Mouse (Mus musculus) gonadal fat pad, adult 2 months (tissue): ENCODE results near the gene Ufd1. TPM values are rescaled to one million over a fixed set of nuclear protein-coding genes. Genes with fewer than 3 reads are reported as not detected.
"Not testable (repeated sequence)": the region's sequence is repeated elsewhere in the genome, so short reads cannot be mapped to it uniquely, and the experiment has no call there.

ENCODE experiments used
- DNase-seq: peaks from one replicate; pipeline ENCODE4 v3.0.0-alpha.2; 2012; ENCODE audit warnings: low read depth
- polyA plus RNA-seq: library from polyadenylated mRNA; depleted of rRNA; stranded (reverse); fragments of >200 nt; gene quantifications from 2 replicates; pipeline ENCODE4 v1.2.3, GENCODE M21; 2012

The Ufd1 gene
- polyA plus RNA-seq, 1 experiment = 55.1 TPM

DNA sequence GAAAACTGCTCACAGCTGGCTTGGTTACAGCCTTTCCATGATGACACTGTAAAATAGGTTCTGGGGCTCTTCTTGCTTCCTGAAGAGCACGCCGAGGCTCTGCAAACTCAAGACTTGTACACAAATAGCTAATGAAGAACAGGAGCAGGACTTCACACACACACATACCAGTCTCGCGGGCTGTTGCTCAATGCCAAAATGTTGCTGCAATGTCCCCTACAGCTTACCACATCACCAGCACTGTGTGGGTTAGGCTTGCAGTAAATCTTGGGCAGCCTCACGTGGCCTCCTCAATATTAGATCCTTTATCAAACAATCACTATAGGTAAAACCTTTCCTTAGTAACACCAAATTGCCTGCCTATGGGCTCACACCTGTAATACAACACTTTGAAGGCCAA lies 2.6 kb upstream of the Ufd1 start:
- DNase-seq = peak; percentile 83

DNA sequence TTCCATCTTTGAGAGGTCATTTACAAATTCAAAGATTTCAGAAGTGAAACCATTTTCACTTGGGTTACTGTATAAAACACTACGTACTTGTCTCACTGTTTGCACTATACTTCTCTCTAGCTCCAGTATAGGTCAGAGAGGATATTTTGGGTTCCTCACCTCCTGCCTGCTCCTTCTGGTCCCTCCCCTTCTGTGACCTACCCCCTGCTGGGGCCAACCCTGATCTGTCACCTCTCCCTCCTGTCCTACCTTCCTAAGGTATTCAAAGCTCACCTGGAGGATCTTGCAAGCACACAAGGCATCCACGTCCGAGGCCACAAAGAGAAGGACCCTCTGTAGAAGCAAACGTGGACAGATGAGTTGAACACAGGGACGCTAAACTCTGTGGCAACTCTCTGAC lies 547 bp upstream of the Ufd1 start:
- no peak for DNase-seq

DNA sequence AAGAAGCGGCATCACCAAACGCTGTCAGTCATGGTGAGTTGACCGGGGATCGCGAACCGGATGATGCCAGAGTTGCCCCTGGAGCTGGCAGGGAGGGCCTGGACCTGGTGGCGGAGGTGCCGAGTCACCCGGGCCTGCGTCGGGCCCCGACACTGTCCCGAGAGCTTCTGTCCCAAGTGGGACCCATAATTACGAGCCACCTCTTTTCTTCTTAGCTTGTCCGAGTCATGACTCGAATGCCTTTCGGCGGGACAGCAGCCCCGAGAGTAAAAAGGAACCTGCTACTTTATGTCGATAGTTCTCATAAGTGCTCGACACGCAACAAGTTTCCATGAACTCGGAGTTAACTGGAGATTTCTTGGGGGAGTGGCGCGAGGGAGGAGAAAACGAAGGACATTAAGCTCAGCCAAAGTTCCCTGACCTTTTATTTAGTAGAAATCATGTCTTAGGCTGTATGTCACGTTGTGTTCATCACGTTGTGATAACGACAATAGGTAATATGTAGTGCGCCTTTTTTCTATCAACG lies 869 bp downstream of the Ufd1 start:
- no peak for DNase-seq

DNA sequence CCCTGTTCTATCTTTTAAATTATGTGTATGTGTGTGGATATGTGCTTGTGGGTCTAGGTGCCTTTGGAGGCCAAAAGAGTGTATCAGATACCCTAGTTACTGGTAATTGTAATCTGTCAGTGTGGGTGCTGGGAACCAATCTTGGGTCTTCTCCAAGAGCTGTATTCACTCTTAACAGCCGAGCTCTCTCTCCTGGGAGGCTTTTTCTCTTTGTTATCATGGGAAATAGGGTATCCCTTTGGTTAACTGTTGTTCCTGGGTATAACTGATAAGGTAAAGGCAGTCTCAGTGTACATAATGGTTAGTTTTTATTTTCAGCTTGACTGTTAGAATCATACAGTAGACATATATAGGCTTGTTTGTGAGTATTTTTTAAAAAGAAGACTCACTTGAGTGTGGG lies 10.8 kb downstream of the Ufd1 start:
- no peak for DNase-seq

DNA sequence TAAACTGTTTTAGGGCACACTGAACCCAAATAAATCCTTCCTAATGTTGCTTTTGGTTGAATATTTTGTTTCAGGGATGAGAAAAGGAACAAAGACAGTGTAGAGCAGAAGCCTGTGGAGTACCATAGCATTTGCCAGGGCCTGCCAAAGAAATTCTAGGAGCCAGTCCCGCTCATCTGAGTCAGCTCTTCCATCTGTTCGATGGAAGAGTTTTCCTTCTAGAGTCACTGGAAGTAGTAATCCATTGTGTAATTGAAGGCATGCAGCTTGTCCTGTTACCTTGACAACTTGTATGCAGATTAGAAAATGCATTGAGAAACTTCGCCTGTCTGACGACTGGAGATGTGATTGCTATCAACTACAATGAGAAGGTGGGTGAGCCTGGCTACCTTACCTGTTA lies 11.3 kb downstream of the Ufd1 start:
- DNase-seq = no peak

DNA sequence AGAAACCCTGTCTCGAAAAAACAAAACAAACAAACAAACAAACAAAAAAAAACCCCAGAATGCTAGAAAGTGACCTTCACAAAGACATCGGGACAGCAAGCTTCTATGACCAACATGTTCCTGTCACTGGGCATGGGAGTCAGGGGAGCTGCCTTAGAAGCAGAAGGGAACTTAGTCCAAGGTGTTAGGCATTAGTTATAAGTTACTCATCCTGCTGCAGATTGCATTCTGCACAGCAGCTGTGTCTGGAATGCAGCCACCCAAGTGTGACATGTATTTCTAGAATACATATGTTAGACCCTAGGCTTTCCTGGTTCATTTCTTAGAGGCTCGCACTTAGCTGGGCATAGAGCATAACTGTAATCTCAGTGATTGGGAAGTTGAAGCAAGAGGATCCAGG lies 17.1 kb downstream of the Ufd1 start:
- no peak for DNase-seq

DNA sequence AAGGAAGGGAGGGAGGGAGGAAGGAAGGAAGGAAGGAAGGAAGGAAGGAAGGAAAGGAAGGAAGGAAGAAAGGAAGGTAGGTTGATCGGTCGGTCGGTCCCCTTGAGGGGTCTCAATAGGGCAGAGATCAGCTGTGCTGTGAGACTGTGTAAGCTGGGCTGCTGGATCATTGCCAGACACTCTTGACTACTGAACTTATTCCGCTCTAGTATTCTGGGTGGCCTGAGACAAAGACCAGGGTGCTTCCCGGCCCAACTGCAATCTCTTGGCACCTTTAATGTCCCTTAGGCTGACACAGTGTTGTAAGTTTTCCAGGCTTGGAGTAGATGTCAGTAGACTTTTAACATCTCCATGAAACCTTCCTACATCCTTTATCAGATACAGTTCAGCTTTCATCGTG lies 17.5 kb downstream of the Ufd1 start:
- no peak for DNase-seq

DNA sequence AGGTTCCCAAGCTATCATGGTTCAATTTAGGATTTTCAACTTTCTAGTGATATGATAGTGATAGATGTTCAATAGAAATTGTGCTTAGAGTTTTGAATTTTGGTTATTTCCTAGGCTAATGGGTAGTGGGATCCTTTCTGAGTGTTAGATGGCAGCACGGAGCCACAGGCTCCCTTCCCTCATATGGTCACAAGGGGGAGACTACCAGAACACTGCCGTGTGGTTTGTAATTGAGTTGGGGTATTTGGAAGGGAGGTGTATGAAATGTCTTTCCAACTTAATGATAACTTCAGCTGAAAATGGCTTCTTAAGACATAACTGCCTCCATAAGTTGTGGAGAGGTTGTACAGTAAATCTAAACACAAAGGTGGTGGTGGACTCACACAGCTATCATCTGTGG lies 21.9 kb downstream of the Ufd1 start:
- DNase-seq = no peak

DNA sequence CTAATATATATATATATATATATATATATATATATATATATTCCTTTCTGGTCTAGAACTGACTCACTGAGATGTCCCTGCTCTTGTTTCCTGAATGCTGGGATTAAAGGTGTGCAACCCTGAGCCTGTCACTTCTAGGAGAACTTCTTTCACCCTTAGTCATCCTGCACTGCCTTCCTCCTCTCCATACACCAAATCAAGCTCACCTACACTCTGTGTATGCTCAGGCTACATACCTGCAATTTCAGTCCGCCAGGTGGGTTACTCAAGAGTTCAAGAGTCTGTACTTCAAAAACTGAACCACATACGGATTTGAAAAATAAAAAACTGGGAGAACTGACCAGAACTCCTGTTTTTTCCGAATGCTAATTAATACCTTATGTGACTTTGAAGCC lies 24.5 kb downstream of the Ufd1 start:
- no peak for DNase-seq

DNA sequence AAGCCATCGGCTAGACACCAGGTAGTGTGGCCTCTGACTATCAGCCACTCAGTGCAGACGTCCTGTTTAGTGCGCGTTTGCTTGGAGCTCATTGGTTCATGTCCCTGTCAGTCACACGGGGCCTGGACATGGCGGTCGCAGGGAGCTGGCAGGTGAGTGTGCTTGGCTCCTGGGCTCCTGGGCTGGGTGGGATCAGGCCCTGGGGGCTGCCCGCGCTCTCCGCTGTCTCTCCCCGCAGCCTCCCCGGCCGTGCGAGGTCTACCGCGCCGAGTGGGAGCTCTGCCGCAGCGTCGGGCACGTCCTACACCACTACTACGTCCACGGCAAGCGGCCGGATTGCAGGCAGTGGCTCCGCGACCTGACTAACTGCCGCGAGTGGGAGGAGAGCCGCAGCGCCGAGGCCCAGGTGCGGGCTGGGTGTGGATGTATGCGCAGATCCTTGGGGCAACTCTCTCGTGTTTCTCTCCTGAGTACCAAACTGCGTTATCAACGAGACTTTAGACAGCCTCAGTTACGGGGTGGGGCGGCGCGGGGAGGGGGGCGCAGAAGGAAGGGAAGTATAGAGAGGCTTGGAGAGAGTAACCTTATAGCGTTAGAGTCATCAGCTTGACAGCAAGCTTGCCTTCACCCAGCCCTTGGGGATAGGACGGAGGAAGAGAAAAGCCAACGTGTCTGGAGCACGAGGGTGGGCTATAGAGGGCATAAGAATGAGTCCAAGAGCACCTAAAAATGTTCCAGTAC lies 25.1 kb downstream of the Ufd1 start, which contains the start of the genes 2510002D24Rik and Gm28539:
Gene 2510002D24Rik, plus strand, starts transcription at position 111 of the 741 bp plus-strand sequence.
Gene Gm28539, plus strand, starts transcription at position 117 of the 741 bp plus-strand sequence.
- DNase-seq = peak; percentile 84

DNA sequence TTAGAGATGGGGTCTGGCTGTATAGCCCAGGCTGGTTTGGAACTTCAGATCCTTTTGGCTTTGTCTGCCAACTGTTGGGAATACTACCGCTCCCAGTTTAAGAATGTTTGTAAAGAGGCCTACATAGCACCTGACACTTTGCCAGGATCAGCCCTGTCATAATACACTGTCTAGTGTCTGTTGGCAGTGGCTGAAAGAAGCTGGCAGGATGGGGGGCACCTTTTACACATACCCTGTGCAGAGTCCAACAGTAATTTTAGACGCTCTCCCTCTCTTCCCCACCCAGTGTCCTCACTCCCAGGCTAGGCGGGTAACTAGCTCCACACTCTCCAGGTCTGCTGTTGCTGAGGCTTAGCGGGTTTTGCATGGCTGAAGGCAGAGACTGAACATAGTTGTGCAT lies 26.8 kb downstream of the Ufd1 start:
- DNase-seq = no peak

DNA sequence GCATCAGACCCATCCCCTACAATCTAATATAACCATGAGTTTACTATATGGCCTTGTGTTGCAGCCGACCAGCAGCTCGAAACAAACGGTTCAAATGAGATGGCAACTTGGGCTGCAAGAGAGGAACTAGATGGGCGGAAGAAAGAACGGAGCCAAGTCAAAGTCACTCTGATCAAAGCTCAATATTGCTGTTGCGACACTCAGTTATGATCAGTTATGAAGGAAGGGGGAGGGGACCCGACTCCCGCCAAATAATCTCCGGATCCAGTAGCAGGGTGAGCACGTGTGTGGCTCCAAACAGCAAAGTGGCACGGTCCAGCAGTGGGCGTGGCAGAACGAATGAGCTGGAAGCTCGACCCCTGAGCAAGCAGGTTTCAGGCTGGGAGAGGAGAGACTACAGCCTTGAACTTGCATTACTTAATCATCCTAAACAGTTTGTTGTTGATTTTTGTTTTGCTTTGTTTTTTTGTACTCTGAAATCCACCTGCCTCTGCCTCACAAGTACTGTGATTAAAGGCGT lies 34.8 kb downstream of the Ufd1 start:
- DNase-seq = no peak

DNA sequence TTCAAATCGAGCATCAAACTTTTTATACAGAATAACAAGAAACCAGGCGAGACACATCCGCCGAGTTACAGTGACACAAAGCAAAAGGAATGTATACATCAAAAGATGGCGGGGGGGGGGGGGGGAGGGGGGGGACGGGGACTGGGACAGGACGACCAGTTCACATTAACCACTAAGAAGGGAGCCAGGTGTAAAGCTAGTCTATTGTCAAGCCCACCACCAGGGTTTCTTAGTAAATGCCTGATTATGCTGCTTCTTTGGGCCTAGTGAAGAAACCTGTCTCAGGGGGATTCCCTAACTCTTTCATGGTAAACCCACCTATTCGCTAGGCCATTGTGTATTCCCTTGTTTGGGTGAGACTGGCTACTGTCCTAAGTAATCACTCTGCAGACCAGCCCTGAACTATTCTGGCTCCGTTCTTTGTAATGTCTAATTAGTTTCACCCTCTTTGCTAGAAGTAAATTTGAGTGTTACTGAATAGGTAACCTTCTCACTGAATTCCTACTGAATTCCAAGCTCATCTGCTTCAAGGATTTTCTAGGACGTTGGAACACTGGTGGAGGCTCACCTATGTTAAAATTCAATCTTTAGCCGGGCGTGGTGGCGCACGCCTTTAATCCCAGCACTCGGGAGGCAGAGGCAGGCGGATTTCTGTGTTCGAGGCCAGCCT lies 38.1 kb downstream of the Ufd1 start:
- not testable (repeated sequence) for DNase-seq

DNA sequence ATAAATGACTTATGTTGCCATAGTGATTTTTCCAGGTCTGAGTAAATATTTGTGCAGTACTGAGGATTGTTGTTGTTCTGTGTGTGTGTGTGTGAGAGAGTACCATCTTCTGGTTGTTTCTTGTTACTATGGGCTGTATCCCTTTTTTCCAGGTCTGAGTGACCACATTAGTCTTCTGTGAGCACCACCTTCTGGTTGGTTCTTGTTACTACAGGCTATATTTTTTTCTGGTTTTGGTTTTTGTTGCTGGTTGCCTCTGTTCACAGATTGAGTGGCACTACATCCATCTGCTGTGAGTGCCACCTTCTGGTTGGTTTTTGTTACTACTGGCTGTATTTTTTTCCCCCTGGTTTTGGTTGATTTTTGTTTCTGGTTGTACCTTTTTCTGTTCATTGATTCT lies 47.0 kb downstream of the Ufd1 start:
- no peak for DNase-seq

DNA sequence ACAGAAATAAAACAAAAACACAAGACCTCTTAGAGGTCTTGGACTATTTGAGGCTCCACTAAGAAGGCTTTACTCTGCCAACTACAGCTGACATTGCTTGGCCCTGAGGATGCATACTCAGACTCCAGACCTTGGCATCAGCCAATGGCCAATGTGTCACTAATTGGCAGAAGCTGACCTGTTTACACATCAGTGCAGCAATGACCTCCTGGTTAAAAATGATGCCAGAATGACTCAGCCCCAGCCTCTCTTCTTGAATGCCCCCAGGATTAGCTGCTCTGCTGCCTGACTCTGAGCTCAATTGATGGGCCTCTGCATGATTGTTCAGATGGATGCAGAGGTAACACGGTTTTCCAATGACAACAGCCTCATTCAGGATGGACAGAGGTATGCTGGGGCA lies 48.6 kb downstream of the Ufd1 start:
- DNase-seq = no peak

DNA sequence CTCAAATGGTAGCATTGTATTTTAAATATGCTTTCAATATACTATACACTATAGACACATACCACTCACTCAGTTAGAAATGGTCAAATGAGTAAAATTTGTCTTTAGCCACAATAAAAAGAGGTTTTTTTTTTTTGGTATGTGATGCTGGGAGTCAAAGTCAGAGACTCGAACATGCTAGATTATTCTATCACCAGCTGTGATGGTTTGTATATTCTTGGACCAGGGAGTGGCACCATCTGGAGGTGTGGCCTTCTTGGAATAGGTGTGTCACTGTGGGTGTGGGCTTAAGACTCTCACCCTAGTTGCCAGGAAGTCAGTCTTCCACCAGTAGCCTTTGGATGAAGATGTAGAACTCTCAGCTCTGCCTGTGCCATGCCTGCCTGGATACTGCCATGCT lies 58.9 kb downstream of the Ufd1 start:
- DNase-seq = not testable (repeated sequence)

DNA sequence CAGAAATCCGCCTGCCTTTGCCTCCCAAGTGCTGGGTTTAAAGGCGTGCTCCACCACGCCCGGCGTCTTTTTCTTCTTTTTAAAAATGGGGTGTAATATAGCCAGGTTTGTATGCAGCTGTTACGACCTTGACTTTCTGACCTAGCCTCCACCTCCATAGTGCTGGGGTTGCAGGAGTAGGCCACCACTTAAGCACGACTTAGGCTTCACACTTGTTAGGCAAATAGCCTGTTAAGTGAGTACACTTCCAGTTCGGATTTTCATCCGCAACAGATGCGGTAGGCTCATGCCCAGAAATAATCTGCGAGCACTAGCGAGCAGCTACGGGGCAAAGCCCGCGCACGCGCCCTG lies 64.5 kb downstream of the Ufd1 start:
- no peak for DNase-seq

DNA sequence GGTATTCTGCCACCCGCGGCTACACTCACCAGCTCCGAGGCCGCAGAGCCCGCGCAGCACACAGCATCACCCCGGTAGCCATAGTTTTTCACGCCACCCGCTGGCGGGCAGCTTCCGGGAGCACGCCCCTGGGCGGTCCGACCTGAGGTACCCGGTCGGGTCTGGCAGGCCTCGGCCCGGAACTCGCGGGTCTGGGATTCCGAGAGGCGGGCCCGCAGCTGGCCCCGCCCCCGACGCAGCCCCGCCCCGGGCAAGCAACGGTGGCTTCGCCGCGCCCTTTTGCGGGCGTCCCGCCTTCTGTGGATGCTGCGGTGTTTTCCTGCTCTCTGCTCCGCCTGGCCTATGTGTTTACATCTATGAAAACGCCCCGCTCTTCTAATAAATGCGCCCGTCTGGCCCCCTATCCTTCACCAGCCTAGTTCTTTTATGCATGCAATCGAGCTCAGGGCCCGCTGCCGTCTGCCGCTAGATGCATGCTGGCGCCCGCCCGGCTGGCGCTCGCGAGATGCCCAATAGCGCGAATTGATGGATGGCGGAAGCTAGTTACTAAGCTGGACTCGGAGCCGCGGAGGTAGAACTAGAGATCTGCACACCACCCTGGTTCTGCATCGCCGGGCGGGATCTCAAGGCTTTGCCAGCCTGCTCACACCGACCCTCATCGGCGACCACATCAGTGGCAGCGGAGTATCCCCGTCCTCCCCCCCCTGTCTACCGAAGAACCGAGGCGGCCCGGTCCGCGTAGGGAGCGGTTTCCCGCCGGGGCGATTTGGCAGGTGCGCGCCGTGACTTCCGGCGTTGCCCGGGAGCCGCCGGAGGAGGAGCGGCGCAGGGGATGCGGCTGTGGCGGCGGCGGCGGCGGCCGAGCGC lies 65.1 kb downstream of the Ufd1 start, which contains the start of the genes Mrpl40 and Hira:
Gene Mrpl40, minus strand, starts transcription at position 421 of the 867 bp plus-strand sequence.
Gene Hira, plus strand, starts transcription at position 596 of the 867 bp plus-strand sequence.
- peak; percentile 36 for DNase-seq

DNA sequence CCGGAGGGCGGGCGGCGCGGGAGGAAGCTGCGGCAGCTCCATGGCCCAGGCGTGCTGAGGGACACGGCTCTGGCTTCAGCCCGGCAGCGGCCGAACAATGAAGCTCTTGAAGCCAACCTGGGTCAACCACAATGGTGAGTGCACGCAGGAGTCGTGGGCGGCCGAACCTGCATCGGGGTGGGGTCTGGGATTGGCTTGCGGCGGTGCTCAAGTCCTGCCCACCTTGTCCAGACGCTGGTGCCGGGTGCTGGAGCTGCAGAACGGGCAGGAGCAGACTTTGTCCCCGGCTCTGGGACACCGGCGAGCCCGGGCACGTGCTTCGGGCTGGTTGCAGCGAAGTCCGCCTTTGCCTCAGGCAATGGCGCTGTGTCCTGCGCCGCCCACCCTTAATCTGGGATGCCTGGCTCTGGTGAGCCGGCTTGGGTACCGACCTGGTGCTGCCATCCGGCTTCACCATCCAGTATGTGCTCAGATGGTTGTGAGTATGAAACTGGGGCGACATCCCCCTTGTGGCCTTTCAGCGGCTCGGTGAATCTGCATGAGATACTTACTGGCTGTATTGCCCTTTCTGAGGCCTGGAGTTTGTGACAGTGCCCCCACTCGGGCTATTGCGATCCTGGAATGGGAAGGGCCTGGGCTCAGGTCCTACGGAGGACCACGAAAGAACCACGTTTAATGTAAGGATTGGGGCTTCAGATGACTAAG lies 66.0 kb downstream of the Ufd1 start:
- peak; percentile 16 for DNase-seq

DNA sequence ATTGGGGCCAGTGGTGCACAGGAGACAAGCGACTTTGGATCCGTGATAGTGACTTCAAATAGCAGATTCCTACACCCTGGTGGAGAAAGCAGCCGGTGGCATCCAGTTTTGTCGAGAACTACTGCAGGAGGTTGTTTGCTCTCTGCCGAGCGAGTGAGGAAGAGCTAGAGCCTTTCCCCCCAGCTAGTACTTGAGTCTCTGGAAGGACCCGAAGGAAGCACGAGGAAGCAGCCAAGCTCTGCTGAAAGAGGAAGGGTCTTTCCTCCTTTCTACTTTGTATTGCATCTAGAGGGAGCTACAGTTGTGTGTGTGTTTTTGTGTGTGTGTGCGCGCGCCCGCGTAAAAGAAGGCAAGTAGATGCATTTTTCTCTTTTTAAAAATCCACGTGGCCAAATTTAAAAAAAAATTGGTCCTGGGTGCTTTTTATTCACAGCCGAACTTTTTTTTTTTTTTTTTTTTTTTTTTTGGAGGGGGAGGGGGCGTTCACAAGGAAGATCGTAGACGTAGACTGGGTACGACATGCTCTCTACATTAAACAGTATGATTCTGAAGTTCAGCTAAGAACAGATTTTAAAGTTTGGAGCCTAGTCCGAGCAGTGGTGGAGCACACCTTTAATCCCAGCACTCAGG lies 66.6 kb downstream of the Ufd1 start:
- DNase-seq = no peak

DNA sequence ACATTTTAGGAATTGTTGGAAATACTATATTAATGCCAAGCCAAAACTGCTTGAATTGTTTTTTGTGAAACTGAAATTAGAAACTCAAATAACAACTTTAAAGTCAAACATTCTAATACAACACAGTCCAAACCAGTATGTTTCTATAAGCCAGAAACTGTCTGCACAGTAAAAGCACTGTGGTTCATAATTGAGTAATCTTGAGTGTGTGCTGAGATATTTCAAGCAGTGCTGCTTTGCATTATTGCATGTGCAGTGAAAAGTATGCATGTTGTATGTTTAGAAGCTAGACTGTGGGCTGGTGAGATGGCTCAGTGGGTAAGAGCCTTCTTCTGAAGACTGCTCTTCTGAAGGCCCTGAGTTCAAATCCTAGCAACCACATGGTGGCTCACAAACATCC lies 72.5 kb downstream of the Ufd1 start:
- no peak for DNase-seq
